Mouse (Mus musculus) cerebellum, adult 2 months (tissue): Measurements from ENCODE around the gene Pcyt1b. TPM values are rescaled to one million over a fixed set of nuclear protein-coding genes. Genes with fewer than 3 reads are reported as not detected.

Experiments used
- DNase-seq, 2 experiments: peaks; one replicate each; pipeline ENCODE4 v3.0.0; 2021
- H3K27ac ChIP-seq: fragments of 200-500 bp; 2 replicates; pipeline ENCODE4 v1.5.1; 2012; ENCODE audit warnings: low read length, control low read depth, inconsistent platforms; ENCODE audit not compliant: insufficient read depth
- H3K27me3 ChIP-seq: fragments of 200-500 bp; 2 replicates; pipeline ENCODE4 v1.6.1; 2012; ENCODE audit warnings: inconsistent platforms, mild to moderate bottlenecking, low read length, moderate library complexity; ENCODE audit not compliant: control insufficient read depth, insufficient read depth
- H3K4me1 ChIP-seq: fragments of 200-500 bp; 2 replicates; pipeline ENCODE4 v1.6.1; 2011; ENCODE audit warnings: low read length; ENCODE audit not compliant: control insufficient read depth, insufficient read depth
- H3K4me3 ChIP-seq: fragments of 200-500 bp; replicated peaks from 2 replicates; pipeline ENCODE3; 2011; ENCODE audit warnings: mild to moderate bottlenecking, low read depth, low read length, control low read depth; ENCODE audit not compliant: insufficient read depth
- CTCF ChIP-seq: fragments of 200-500 bp; IDR thresholded peaks from 2 replicates; pipeline ENCODE4 v1.5.1; 2011; ENCODE audit warnings: low read depth, mild to moderate bottlenecking, control low read depth, low read length, moderate library complexity, borderline replicate concordance; ENCODE audit not compliant: insufficient read depth
- POLR2A ChIP-seq: fragments of 200-500 bp; IDR thresholded peaks from 2 replicates; pipeline ENCODE4 v1.6.1; 2011; ENCODE audit warnings: low read length, control low read depth, borderline replicate concordance; ENCODE audit not compliant: insufficient read depth
- WGBS: fragments of 180-500 bp; shearing (Covaris S2); methylation state at CpG from one replicate; pipeline ENCODE4 v1.1.7; 2018; 5-methylcytosine and 5-hydroxymethylcytosine counted together
- polyA plus RNA-seq: library from polyadenylated mRNA; depleted of rRNA; stranded (reverse); fragments of >200 nt; gene quantifications from 2 replicates; pipeline ENCODE4 v1.2.3, GENCODE M21; 2012; rRNA removed

Gene Pcyt1b
- polyA plus RNA-seq, 1 experiment, result 24.3 TPM

DNA sequence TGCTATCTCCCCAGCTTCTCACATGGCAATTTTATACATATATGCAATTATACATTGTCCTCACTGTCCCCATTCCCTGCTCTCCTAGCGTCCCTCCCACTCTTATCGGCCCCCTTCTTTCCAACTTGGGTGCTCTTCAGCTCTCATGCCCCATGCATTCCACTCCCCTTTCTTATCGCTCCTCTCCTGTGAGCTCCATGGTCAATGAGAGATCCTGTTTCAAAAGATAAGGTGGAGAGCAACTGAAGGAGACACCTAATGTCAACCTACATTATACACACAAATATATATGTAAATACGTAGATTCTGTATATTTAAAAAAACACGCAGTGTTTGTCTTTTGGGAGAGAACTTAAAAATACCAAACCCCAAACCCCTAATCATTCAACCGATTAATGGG is 95.9 kb downstream of the Pcyt1b start:
- H3K27me3 ChIP-seq, result no peaks in the 10 kb centered on the region
- TF ChIP-seq CTCF (no peak), POLR2A (no peak)

GRCm38 (mm10) chrX:93755210-93755842 is 100.7 kb downstream of the Pcyt1b start:
- WGBS, result 63% methylated on average over 11 of the region's 11 CpGs
- TF ChIP-seq POLR2A, result no peak
- no peak for TF ChIP-seq CTCF
- H3K4me1 ChIP-seq, result no peaks in the 10 kb centered on the region
- DNase-seq, result no peak
- no peak overlapping the region for H3K27ac ChIP-seq
- H3K27me3 ChIP-seq, result no peaks in the 10 kb centered on the region
- no peak overlapping the region for H3K4me3 ChIP-seq

More for the DNA sequence above, 95.9 kb downstream of the Pcyt1b start:
- Histone ChIP-seq H3K27ac (no peak overlapping the region), H3K4me1 (no peaks in the 10 kb centered on the region), H3K4me3 (no peak overlapping the region)
- DNase-seq, result no peak
- 91% methylated on average over 6 of the region's 6 CpGs for WGBS

GRCm38 (mm10) chrX:93756867-93757455 is 102.3 kb downstream of the Pcyt1b start:
- Histone ChIP-seq H3K27me3 (no peaks in the 10 kb centered on the region), H3K27ac (no peak overlapping the region), H3K4me3 (no peak overlapping the region), H3K4me1 (no peaks in the 10 kb centered on the region)
- WGBS, result 57% methylated on average over 7 of the region's 7 CpGs
- TF ChIP-seq POLR2A (no peak), CTCF (no peak)
- no peak for DNase-seq

GRCm38 (mm10) chrX:93760770-93761169 is 106.1 kb downstream of the Pcyt1b start:
- no peak for TF ChIP-seq CTCF
- no peak for TF ChIP-seq POLR2A
- H3K27ac ChIP-seq, result no peak overlapping the region
- 96% methylated on average over 3 of the region's 3 CpGs for WGBS
- H3K4me1 ChIP-seq, result no peaks in the 10 kb centered on the region
- no peaks in the 10 kb centered on the region for H3K27me3 ChIP-seq
- H3K4me3 ChIP-seq, result no peak overlapping the region
- no peak for DNase-seq

GRCm38 (mm10) chrX:93789562-93789961 is 134.9 kb downstream of the Pcyt1b start:
- TF ChIP-seq POLR2A (no peak), CTCF (no peak)
- Histone ChIP-seq H3K27ac (no peak overlapping the region), H3K27me3 (no peaks in the 10 kb centered on the region), H3K4me3 (no peak overlapping the region), H3K4me1 (no peaks in the 10 kb centered on the region)
- DNase-seq, result no peak
- WGBS, result 68% methylated on average over 1 of the region's 1 CpGs

DNA sequence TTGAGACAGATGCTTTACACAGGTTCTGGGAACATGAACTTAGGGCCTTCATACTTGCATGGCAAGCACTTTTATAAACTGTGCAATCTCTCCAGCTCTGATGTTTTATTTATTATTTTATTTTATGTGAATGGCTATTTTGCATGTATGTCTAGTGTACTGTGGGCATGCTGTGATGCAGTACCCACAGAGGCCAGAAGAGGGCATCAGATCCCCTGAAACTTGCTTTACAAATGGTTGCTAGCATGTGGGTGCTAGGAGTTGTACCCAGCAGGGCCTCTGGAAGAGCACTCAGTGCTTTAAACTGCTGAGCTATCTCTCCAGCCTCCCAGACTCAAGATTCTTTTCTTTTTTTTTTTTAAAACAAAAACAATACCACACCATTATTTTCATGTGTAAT is 138.5 kb downstream of the Pcyt1b start:
- H3K27me3 ChIP-seq, result no peaks in the 10 kb centered on the region
- H3K27ac ChIP-seq, result no peak overlapping the region
- no peak overlapping the region for H3K4me3 ChIP-seq
- peak; percentile 42 for TF ChIP-seq CTCF
- TF ChIP-seq POLR2A, result no peak
- peak; percentile 18 to 41 for DNase-seq
- no peaks in the 10 kb centered on the region for H3K4me1 ChIP-seq

Other genes starting within 250 kb of the Pcyt1b start
- 2.8 and 3.3 TPM in 2 replicates for gene Pola1, start 22.7 kb upstream of the Pcyt1b start, polyA plus RNA-seq
- gene Pdk3, start 177.3 kb downstream of the Pcyt1b start, polyA plus RNA-seq, result 29.0 and 29.1 TPM in 2 replicates